Mouse (Mus musculus) liver (tissue): ENCODE data around the gene Cdh13.

Experiments used
- DNase-seq: peaks from one replicate; pipeline ENCODE4 v3.0.0-alpha.2; 2020; ENCODE audit warnings: mixed read lengths

Cdh13 gene

DNA sequence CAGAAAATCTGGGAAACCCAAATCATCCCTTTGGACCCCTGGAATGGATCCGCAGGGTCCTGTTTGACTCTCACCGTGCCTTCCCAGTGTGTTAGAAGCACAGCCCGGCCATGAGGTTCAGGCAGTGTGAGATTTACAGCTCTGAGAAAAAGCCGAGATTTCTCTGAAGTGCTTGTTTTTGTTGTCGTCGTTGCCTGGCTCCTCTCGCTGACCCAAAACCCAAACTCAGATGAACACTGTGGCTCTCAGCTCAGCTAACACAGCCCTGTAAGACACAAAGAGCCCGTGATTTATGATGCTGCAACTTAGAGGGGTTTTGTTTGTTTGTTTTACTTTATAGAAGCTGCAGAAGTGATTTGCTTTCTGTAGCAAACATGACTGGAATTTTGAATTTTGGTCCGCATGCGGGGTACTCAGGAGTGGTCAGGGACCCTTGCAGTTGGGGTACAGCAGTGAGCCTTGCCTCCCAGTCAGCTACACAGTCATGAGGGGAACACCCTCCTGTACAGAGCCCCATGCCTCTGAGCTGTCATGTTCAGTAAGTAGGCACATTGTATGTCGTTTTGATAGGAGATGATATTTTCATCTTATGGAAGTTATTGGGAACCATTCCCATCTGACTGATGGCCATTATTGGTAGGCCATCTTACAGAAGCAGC, 169.0 kb downstream of the Cdh13 start:
- DNase-seq: no peak

DNA sequence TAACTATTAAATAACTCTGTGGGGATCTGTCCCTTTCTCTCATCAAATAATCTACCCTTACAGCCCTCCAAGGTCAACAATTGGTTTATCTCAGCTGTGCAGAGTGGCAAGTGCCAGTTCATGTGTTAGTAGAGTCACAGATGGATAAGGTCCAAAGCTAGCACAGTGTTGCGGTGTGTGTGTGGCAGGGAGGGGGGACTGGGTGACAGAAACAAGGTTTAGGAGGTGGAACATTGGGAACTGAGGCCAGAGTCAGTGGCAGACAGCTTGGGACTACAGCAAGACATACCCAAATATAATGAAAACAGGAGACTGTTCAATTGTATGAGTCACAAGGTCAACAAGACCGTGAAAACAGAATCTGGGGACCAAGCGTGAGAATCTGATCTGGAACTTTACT, 171.7 kb downstream of the Cdh13 start:
- DNase-seq: no peak

DNA sequence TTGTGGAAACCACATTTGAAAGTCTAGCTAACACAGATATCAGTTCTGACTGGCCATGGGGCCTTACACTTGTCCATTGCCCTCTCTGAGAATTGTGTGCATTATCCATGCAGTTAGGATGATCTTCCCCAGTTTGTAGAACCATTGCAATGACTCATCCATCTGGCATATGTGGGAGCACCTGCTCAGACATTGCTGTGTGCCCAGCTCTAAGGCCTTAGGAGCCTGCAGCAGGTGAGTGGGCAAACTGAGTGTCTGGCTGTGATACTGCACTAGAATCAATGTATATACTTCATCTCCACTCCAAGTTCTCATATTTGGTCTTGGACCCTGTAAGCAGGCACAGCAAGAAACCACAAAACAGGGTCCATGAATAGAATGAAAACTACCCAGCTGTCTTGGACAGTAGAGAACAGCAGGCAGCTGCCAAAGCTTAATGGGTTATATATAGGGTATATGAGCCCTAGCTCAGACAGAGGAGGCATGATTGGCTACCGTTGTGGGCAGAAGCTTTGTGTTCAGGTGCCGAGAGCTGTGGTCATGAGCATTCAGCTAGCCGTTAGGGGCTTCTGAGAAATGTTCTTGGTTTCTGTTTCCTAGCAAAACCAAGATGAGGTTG, 181.9 kb downstream of the Cdh13 start:
- no peak for DNase-seq

DNA sequence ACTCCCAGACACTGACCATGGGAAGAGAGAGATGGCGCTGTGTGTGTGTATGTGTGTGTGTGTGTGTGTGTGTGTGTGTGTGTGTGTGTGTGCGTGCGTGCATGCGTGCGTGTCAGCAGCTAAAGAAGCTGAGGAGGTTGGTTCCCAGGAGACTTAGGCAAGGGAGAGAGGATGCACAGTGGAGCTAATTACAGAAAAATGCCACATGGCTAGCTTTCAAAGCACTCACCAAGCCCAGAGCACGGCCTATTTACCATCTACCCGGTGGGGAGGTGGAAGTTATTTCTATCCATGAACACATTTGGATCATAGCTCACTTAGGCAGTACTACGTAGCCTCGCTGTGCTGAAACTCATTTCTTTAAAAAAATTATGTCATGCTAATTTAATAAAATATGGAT, 194.1 kb downstream of the Cdh13 start:
- no peak for DNase-seq

DNA sequence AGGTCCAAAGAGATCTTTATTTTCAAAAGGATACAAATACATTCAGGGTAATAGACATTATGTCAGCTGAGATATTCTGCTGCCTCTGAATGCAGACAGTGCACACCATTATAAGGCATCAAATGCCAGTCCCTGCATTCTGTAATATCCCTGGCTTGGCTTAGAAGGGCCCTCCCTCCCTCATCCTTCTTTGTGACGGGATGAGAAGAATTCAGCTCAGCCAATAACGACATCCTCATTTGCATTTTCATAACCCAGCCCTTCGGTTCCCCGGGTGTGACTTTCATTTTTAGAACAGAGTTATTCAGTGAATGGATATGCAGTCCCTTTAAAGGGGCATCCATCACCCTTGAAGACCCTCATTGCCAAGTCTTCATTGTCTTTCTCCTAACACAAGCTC, 205.2 kb downstream of the Cdh13 start:
- no peak for DNase-seq

DNA sequence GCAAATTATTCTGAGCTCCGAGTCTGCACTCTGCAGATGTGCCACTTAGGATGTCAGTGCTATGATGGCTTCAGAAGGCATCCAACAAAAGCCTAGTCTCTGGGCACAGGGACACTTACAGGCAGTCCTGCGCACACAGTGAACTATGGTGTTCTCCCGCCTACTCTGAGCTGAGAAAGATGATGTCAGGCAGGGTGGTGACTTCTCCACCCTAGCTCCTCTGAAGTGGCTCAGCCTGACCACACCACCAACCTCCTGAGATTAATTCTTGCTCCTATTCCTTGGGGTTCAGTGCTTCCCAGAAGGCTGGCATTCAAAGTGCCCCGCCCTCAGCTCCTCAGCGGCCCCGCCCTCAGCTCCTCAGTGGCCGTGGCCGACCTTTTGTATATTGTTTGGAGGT, 219.0 kb downstream of the Cdh13 start:
- DNase-seq: no peak

DNA sequence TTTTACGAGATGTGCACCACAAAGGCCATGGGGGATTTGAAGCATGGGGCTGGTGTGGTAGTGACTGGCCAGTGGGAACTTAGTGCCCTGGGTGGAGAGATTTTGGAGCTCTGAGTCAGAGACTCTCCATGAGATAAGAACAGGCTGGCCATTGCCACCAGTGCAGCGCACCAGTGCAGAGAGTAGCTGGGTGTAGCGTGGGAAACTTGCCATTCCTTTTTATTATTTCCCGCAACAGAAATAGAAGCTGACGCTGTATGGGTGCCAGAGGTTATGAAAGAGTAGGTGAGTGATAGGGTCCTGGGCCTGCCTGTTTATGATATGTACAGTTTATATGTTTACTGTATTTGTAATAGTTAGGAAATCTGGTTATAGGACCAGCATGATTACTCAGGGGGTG, 225.9 kb downstream of the Cdh13 start:
- no peak for DNase-seq

DNA sequence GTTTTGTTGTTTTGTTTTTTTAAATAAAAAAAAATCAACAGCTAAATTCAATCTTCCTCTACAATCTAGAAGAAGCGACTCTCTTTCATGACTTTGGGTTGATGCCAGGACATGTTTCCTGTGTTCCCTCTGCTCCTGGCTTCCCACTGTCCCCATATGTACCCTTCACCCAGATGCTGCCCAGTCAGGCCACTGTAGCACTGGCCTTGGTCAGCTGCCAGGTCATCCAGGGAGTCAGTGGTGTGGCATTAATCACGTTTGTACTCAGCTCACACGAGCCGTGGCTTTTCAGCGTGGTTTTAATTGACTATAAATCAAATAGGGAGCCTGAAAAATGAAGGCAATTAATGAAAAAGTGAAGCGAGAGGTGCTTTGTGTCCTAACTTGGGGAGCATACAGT, 229.7 kb downstream of the Cdh13 start:
- DNase-seq: no peak

DNA sequence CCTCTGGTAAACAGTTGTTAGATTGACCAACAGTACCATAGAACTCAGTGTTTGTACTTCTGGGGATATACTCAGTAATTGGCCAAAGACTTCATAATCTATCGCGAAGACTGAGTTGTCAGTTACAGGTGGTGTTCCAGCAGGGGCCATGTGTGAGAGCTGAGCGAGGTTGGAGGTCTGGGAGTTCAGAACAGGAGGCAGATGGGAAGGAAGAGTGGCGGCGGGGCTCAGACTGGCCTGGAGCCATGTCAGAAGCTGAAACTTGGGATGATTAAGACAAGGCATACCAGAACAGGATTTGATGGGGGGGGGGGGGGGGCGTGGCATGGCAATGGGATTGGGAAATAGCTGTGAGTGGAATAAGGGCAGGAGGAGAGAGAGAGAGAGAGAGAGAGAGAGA, 232.1 kb downstream of the Cdh13 start:
- DNase-seq: no peak

DNA sequence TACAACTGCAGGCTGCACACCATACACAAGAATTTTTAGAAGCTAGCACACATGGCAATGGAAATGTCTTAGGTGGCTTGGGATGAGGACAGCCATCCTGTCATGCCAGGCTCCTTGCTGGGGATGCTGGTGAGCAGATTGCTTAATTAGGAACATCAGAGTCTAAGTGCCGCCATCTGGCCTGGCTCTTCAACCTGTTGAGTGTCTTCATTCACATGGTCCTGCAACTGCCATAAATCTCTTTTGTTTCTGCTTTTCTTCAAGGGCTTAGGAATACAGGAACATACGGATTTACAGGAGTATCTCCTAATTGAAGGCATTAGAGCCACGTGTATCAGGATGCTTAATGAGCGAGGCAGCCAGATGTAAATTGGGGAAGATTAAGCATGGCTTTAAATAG, 233.5 kb downstream of the Cdh13 start:
- DNase-seq: no peak

DNA sequence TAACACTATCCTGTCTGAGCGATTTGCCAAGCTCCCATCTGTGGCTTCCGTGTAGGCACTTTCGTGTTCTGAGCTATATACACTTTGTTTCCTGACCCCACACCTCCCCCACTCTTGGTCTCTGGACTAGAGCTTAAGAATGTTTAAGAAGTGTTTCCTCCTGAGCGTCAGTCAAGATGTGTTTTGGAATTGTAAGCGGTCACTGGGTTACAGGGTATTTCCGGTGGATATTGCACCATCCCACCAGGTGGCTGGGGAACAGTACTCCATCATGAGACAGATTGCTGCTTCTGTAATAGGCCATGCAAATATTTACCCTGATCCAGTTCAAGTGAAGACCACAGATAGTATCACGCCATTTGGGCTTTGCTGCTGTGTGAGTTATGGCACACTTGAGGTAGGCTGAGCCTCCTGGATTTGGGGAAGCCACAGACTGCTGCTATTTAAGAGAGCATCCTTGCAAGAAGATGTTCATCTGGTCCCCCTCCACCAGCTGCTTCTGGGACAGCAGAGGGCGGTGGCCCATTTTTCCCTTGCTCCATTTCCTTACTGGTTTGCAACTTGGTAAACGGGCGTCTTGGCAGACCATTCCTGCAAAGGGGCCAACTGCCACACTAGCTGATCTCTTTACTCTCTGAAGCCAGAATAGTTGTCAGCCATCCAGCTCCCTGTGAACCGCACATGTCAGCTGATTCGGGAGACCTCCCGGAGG, 234.7 kb downstream of the Cdh13 start:
- DNase-seq: no peak

DNA sequence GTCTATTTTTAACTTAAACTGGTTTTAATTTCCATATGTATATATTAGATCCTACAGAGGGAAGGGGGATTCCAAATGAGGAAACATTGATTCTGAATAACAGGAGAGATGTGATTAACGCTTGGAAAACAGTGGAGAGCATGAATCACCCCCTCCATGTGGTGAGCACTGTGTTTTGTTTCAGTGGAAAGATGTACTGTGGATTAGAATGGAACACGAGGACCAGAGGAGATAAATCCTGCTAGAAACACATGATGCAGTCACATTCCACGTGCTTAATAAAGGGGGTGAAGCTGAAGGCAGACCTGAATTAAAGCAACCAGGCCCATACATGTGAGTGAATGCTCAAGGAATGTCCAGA, 235.2 kb downstream of the Cdh13 start:
- DNase-seq: no peak

DNA sequence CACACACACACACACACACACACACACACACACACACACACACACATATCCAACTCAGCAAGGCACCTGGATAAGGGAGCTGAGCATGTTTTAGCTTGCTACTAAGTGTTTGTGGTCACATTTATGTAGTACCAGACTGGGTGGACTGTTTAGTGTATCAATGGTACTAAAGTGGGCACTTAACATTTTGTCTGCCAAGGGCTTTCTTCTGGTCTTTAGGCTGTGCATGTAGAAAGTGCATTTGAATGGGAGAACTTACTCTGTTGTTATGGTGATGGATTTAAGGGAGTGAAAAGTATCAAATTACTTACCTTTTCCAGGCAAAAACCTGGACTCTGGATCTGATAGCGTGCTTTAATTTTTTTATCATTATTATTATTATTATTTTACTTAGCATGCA, 240.4 kb downstream of the Cdh13 start:
- no peak for DNase-seq

DNA sequence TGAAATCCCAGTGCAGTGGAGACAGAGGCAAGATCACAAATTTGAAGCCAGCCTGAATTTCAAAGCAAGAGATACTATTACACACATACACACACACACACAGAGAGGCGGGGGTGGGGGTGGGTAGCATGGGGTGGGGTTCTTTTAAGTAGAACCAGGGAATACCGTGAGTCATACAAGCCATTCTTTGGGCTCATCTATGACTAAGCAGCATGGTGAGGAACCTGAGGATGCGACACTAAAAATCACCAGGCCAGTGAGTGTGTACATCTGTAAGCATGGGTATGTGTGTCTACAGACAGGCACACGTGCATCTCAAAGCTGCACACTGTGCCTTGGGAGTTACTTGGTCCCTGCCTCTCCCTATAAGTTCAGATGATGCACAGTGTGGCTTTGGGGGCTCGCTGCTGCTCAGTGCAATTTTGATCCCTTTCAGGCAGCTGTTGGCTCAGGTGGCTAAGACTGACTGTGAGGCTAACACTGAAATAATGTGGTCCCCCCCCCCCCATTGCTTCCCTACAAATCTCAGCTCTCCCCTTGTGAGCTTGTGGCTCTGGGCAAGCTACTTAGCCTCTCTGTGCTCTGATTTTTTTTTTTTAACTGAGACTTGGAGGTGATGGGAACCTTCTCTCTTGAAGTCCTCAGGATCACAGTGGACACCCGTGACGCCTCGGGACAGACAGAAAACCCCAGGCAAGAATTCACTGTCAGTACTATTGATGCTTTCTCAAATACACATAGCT, 255.5 kb downstream of the Cdh13 start:
- no peak for DNase-seq

DNA sequence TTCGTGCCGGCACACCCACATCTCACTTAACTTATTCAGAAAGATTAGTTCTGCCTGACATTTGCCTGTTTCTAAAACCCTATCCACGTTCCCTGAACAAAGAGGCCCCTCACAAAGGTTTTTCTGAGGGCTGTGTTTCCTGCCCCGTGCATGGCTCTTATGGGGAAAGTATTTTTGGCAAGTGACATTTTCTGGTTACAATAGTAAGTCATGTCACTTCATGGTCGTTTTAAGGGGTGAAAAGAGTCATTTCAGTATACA, 256.0 kb downstream of the Cdh13 start:
- no peak for DNase-seq

DNA sequence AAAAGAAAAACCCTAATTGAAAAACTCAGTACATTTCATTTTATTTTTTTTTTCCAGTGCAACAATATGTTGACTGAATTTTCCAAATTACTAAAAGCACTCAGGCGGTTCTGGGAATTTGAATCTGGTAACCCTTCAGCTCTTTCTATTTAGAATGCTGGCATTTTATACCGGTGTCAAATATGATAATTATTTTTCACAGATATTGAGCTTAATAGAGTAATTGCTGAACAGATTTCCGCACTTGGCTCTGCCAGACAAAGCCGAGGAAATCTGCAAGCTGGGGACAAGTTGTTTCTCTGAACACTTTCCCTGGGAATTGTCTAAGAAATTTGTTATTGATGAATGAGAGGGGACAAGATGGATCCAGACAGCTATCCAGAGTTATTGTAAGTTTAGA, 256.4 kb downstream of the Cdh13 start:
- DNase-seq: no peak

DNA sequence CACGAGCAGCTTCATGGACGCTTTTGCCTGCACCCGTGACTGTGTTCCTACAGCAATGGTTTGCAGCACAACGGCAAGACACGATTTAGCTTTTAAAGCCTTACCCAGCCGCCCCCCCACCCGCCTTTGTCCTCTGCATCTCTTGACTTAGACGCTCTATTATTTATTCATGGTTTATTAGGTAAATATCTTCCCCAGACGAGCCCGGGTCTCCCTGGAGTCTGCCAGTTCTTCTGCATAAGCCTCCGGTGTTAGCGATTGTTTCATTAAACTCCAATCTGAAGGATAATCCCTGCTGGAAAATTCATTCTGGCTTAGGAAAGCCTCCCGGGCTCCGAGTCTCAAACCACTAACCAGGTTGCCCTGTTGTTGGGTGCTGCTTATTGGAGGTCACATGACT, 268.9 kb downstream of the Cdh13 start:
- DNase-seq: no peak

DNA sequence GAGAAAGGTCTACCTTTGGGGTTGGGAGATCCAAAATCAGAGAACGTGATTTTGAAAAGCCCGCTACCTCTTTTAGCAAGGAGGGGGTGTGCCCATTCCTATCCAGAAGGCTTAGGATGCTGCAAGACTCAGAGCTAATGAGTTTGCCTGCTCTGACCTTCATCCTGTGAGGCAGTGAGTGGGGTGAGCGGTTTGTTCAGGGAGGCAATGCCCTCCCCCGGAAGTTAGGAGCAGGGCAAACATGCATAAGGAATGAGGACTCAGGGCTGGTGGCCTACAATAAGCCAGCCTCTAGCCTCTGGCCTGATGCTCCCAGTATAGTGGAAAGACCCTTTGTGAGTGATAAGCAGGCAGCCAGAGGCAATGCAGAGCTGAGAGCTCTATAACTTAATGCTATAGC, 269.3 kb downstream of the Cdh13 start:
- DNase-seq: no peak

DNA sequence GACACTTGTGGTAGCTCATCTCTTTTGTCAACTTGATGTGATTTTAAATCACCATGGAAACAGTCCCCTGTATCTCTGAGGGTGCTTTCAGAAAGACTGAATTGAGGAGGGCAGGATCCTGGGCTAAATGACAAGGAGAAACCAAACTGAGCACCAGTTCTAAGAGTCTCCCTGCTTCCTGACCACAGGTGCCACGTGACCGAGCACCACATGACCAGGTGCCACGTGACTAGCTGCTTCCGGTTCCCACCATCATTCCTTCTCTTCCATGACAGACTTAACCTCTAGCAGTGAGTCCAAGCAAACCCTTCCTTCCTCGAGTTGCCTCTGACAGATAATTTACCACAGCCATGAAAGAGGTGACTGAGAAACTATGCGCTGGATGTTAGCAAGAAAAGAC, 280.5 kb downstream of the Cdh13 start:
- no peak for DNase-seq

DNA sequence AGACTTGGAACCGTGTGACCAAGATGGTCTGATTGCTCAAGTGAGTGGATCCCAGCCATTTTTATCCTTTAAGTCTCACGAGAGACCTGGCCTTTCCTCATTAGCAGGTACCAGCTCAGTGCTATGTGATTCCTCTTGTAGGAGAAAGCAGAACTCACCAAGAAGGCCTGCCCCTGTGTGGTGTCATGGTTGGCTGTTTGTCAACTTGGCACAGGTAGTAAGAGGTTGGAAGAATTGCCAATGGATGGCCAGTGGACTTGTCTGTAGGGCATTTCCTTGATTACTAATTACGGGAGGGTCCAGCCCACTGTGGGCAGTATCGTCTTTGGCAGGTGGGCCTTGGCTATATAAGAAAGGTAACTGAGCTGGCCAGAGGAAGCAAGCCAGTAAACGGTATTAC, 281.7 kb downstream of the Cdh13 start:
- DNase-seq: no peak

DNA sequence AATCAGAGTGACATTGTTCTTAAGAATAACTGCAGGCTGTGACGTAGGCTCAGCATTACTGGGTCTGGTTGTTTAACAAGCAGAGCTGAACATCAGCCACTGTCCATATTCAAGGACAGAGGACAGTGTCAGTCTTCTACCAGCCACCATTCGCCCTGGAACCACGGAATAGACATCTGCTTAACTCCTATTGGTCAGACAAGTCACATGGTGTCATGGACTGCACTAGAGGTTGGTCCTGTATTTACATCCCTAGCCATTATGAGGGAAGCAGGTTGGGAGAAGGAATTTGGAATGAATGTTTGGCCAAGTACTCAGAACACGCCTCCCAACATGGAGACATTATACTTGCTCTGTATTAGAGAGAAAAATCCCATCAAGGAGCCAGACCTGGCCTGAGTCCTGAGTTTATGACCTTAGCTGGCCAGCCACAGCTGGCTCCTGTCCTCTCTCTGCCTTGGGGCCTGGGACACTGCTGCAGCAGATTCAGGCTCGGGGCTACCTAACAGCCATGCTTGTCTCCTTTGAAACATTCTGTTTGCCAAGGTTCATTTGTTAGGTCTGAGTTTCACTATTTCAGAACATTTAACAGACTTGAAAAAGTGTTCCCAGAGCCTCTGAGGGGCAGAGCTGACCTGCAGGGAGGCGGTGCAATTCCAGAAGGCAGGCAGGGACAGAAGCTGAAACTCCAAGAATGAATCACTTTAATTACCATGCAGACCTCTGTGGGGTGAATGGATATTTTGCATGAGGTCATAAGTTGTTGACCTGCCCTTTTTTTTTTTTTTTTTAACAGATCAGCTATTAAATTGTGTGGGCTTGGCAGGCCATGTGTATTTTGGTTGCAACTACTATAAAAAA, 282.6 kb downstream of the Cdh13 start:
- no peak for DNase-seq

DNA sequence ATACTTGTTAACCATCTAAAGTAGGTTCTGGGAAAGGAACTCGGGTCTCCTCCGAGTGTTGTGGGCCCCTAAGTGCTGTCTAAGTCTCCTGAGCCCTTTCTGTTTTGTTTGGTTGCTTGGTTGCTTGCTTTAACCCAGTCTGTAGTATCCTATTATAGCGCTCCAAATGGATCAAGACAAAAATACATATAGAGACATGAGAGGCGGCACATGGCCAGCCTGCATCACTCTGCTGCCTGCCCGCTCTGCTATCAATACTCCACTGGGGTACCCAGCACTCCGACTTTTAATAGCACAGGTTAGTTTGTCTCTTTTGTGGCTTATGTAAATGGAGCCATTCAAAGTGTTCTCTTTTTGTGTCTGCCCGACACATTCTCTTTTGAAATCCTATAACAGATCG, 285.8 kb downstream of the Cdh13 start:
- no peak for DNase-seq

DNA sequence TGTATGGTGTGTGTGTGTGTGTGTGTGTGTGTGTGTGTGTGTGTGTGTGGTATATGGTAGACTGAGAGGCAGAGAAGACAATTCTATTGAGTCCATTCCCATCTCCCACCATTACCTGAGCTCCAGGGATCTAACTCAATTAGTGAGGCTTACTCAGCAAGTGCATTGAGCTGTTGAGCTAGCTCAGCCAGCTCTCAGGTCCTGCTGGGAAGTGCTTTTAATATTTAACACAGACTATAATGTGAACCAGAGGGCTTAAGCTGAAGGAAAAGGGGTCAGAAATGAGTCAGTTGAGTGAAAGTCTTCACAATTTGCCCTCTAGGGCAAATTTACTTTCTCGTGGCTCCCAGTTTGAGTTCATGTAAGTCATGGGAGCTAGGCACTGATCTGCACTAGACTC, 297.7 kb downstream of the Cdh13 start:
- DNase-seq: no peak
